Mouse (Mus musculus): ENCODE results near the gene C1qtnf4. TPM values are rescaled to one million over a fixed set of nuclear protein-coding genes. Genes with fewer than 3 reads are reported as not detected.

Gene C1qtnf4
- polyA plus RNA-seq, 1 experiment from 2014 or later, result 5.3 TPM

DNA sequence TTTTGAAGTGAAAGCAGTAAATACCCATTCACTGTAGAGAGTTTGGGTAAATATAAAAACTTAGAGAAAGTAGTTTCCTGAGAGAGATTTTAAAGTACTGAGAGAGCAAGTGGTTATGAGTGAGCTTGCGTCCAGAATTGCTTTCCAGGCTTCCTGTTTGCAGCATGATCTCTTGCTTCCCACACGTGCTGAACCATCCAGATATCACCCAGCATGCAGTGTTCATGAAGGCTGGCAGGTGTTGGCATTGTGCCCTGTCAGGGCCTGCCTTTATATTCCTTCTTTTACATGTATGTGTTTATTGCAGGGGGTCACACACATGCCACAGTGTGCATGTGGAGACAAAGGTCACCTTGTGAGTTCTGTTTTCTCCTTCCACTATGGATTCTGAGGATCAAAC lies 10.4 kb upstream of the C1qtnf4 start:
- 63% methylated on average over 2 of the region's 2 CpGs for WGBS
- Histone ChIP-seq H3K4me3 (replicated peaks; ENCODE audit: low read length) (no peak overlapping the region), H3K27ac (ENCODE audit: low read length) (no peak overlapping the region), H3K36me3 (ENCODE audit: control insufficient read depth, insufficient read depth, low read length) (no peaks in the 10 kb centered on the region), H3K27me3 (ENCODE audit: control insufficient read depth, insufficient read depth, low read length) (no peaks in the 10 kb centered on the region), H3K4me1 (ENCODE audit: control insufficient read depth, insufficient read depth, low read length) (peaks cover 4% of the 10 kb centered on the region), H3K9me3 (replicated peaks; ENCODE audit: control insufficient read depth, low read length) (no peaks in the 10 kb centered on the region), H3K4me2 (ENCODE audit: low read depth, low read length) (no peak overlapping the region), H3K9ac (ENCODE audit: low read length) (no peak overlapping the region)
- ATAC-seq (ENCODE audit: insufficient read depth, low FRiP score), result no peak

DNA sequence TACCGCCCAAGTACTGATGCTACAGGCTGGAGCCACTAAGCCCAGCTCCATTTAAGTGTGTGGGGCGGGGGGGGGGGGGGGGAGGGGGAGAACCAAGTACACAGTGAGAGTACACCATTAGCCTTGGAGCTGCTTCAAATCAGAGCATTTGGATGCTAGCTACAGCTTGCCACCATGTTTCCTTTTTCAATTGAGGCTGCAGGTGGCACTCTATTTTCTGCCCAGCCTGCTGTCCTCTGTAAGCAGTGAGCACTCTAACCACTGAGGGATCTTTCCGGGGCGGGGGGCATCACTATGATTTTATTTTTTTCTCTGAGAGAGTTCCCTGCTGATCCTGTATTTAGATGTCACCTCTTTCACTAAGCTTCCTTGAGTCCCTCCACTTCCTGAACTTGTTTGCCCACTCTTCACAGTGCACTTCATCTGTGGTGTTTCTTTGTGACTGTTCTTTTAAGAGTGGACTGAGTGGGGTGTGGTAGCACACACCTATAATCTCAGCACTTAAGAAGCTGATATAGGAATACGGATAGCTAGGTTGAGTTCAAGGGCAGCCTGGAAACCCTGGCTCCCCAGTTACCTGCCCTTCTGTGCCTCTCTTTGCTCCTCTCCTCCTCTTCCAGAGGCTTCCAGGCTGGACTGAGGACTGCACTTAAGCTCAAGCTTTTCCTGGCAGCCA lies 7.9 kb upstream of the C1qtnf4 start:
- no peak overlapping the region for H3K27ac ChIP-seq (ENCODE audit: low read length)
- no peak for ATAC-seq (ENCODE audit: insufficient read depth, low FRiP score)
- no peaks in the 10 kb centered on the region for H3K9me3 ChIP-seq (replicated peaks; ENCODE audit: control insufficient read depth, low read length)
- 58% methylated on average over 5 of the region's 5 CpGs for WGBS
- no peaks in the 10 kb centered on the region for H3K4me1 ChIP-seq (ENCODE audit: control insufficient read depth, insufficient read depth, low read length)
- no peaks in the 10 kb centered on the region for H3K27me3 ChIP-seq (ENCODE audit: control insufficient read depth, insufficient read depth, low read length)
- H3K36me3 ChIP-seq (ENCODE audit: control insufficient read depth, insufficient read depth, low read length), result no peaks in the 10 kb centered on the region
- no peak overlapping the region for H3K9ac ChIP-seq (ENCODE audit: low read length)
- no peak overlapping the region for H3K4me2 ChIP-seq (ENCODE audit: low read depth, low read length)
- H3K4me3 ChIP-seq (replicated peaks; ENCODE audit: low read length), result no peak overlapping the region

- no peak for ATAC-seq (ENCODE audit: insufficient read depth, low FRiP score)
- no peak overlapping the region for H3K9ac ChIP-seq (ENCODE audit: low read length)
- no peak overlapping the region for H3K4me2 ChIP-seq (ENCODE audit: low read depth, low read length)
- no peaks in the 10 kb centered on the region for H3K4me1 ChIP-seq (ENCODE audit: control insufficient read depth, insufficient read depth, low read length)
- no peaks in the 10 kb centered on the region for H3K36me3 ChIP-seq (ENCODE audit: control insufficient read depth, insufficient read depth, low read length)
- H3K9me3 ChIP-seq (replicated peaks; ENCODE audit: control insufficient read depth, low read length), result no peaks in the 10 kb centered on the region
- no peaks in the 10 kb centered on the region for H3K27me3 ChIP-seq (ENCODE audit: control insufficient read depth, insufficient read depth, low read length)
- H3K4me3 ChIP-seq (replicated peaks; ENCODE audit: low read length), result no peak overlapping the region
- H3K27ac ChIP-seq (ENCODE audit: low read length), result no peak overlapping the region
Measured at GRCm38 (mm10) chr2:90879419-90879818, 6.2 kb upstream of the C1qtnf4 start.

DNA sequence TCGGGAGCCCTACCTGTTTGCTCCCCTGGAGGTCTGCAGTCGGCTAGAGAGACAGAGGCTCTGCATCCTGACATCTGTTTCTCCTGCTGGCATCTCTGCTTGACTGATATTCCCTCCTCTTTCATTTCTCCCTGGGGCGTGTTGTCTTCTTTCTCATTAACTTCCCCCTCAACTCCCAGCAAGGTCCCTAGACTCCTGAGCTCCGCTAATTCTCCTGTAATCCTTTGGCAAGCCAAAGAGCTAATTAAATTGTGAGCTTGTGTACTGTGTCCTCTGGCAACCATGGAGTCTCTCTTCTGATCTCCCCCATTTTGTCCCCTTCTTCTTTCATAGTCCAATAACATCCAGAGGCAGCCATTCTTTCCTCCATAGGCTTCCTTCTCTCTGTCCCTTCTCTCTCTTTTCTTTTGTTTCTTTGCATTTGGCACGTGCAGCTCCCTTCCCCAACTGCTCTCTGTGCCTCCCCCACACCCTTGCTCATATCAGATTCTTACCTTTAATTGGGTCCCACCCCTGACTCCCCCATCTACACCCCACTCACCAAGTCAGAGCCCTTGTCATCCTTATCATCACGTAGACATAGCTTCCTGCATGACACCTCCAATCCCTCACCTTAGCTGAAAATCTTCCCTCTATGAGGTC lies 5.4 kb upstream of the C1qtnf4 start:
- Histone ChIP-seq H3K36me3 (ENCODE audit: control insufficient read depth, insufficient read depth, low read length) (no peaks in the 10 kb centered on the region), H3K27me3 (ENCODE audit: control insufficient read depth, insufficient read depth, low read length) (peaks cover under 1% of the 10 kb centered on the region; the same call in 1 of the 2 replicates), H3K4me2 (ENCODE audit: low read depth, low read length) (no peak overlapping the region), H3K9me3 (replicated peaks; ENCODE audit: control insufficient read depth, low read length) (no peaks in the 10 kb centered on the region), H3K4me3 (replicated peaks; ENCODE audit: low read length) (no peak overlapping the region), H3K27ac (ENCODE audit: low read length) (no peak overlapping the region), H3K4me1 (ENCODE audit: control insufficient read depth, insufficient read depth, low read length) (peaks cover 4% of the 10 kb centered on the region; the same call in 1 of the 2 replicates), H3K9ac (ENCODE audit: low read length) (no peak overlapping the region)
- no peak for ATAC-seq (ENCODE audit: insufficient read depth, low FRiP score)
- 39% methylated on average over 6 of the region's 6 CpGs for WGBS

- no peak overlapping the region for H3K4me3 ChIP-seq (replicated peaks; ENCODE audit: low read length)
- H3K36me3 ChIP-seq (ENCODE audit: control insufficient read depth, insufficient read depth, low read length), result no peaks in the 10 kb centered on the region
- H3K4me2 ChIP-seq (ENCODE audit: low read depth, low read length), result no peak overlapping the region
- peaks cover 15% of the 10 kb centered on the region for H3K27me3 ChIP-seq (ENCODE audit: control insufficient read depth, insufficient read depth, low read length)
- no peak for ATAC-seq (ENCODE audit: insufficient read depth, low FRiP score)
- no peak overlapping the region for H3K27ac ChIP-seq (ENCODE audit: low read length)
- H3K9ac ChIP-seq (ENCODE audit: low read length), result no peak overlapping the region
- peaks cover 6% of the 10 kb centered on the region; the same call in 1 of the 2 replicates for H3K4me1 ChIP-seq (ENCODE audit: control insufficient read depth, insufficient read depth, low read length)
- WGBS, result 74% methylated on average over 2 of the region's 2 CpGs
- no peaks in the 10 kb centered on the region for H3K9me3 ChIP-seq (replicated peaks; ENCODE audit: control insufficient read depth, low read length)
Measured at GRCm38 (mm10) chr2:90881824-90882223, 3.8 kb upstream of the C1qtnf4 start.

GRCm38 (mm10) chr2:90886436-90886835 lies 776 bp downstream of the C1qtnf4 start:
- Histone ChIP-seq H3K4me1 (ENCODE audit: control insufficient read depth, insufficient read depth, low read length) (peaks cover 15% of the 10 kb centered on the region), H3K9ac (ENCODE audit: low read length) (no peak overlapping the region), H3K4me3 (replicated peaks; ENCODE audit: low read length) (0 out of 2 replicates have a peak overlapping the region, but pooled peaks have one; percentile 56), H3K4me2 (ENCODE audit: low read depth, low read length) (no peak overlapping the region), H3K27ac (ENCODE audit: low read length) (no peak overlapping the region), H3K9me3 (replicated peaks; ENCODE audit: control insufficient read depth, low read length) (no peaks in the 10 kb centered on the region), H3K27me3 (ENCODE audit: control insufficient read depth, insufficient read depth, low read length) (peaks cover 37% of the 10 kb centered on the region), H3K36me3 (ENCODE audit: control insufficient read depth, insufficient read depth, low read length) (no peaks in the 10 kb centered on the region)
- no peak for ATAC-seq (ENCODE audit: insufficient read depth, low FRiP score)
- 32% methylated on average over 6 of the region's 6 CpGs for WGBS

DNA sequence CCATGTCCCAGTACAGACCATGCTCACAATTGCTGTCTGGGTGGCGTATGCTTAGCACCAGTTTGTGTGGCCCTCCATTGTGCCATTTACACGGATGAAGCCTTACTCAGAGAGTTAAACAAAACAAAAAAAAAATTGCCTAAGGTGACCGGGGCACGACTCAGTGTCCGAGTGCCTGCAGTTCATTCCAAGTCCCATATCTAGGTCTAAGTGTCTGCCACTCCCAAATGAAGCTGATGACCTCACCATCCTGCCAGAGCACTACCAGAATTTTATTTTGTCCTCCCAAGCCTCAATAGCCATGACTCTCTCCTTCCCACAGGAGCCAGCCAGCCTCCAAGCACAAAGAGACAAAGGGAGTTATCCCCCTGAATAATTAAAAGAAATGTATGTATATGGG lies 2.0 kb downstream of the C1qtnf4 start:
- WGBS, result 61% methylated on average over 5 of the region's 5 CpGs
- no peak for ATAC-seq (ENCODE audit: insufficient read depth, low FRiP score)

DNA sequence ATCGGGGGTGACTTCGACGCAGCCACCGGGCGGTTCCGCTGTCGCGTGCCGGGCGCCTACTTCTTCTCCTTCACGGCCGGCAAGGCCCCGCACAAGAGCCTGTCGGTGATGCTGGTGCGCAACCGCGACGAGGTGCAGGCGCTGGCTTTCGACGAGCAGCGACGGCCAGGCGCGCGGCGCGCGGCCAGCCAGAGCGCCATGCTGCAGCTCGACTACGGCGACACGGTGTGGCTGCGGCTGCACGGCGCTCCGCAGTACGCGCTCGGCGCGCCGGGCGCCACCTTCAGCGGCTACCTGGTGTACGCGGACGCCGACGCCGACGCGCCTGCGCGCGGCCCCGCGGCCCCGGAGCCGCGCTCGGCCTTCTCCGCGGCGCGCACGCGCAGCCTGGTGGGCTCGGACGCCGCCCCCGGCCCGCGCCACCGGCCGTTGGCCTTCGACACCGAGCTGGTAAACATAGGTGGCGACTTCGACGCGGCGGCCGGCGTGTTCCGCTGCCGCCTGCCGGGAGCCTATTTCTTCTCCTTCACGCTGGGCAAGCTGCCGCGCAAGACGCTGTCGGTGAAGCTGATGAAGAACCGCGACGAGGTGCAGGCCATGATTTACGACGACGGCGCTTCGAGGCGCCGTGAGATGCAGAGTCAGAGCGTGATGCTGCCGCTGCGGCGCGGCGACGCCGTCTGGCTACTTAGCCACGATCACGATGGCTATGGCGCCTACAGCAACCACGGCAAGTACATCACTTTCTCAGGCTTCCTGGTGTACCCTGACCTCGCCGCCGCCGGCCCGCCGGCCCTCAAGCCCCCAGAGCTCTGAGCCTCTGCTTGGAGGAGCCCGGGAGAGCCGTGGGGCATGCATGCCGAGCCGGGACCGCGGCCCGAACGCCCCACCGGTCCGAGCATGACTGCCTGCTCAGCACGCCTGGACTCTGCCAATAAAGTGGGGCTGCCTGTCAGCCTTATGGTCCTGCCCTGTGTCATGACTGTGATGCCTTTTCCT lies 4.2 kb downstream of the C1qtnf4 start:
- no peaks in the 10 kb centered on the region for H3K36me3 ChIP-seq (ENCODE audit: control insufficient read depth, insufficient read depth, low read length)
- peak overlapping the region; percentile 91 for H3K4me2 ChIP-seq (ENCODE audit: low read depth, low read length)
- H3K9me3 ChIP-seq (replicated peaks; ENCODE audit: control insufficient read depth, low read length), result no peaks in the 10 kb centered on the region
- ATAC-seq (ENCODE audit: insufficient read depth, low FRiP score), result peak; percentile 85
- H3K4me1 ChIP-seq (ENCODE audit: control insufficient read depth, insufficient read depth, low read length), result peaks cover 15% of the 10 kb centered on the region
- peaks cover 37% of the 10 kb centered on the region for H3K27me3 ChIP-seq (ENCODE audit: control insufficient read depth, insufficient read depth, low read length)
- no peak overlapping the region for H3K27ac ChIP-seq (ENCODE audit: low read length)
- H3K9ac ChIP-seq (ENCODE audit: low read length), result peak overlapping the region; percentile 78
- WGBS, result 3% methylated on average over 133 of the region's 133 CpGs
- H3K4me3 ChIP-seq (replicated peaks; ENCODE audit: low read length), result peak overlapping the region; percentile 59

More for the DNA sequence above, 2.0 kb downstream of the C1qtnf4 start:
- Histone ChIP-seq H3K4me1 (ENCODE audit: control insufficient read depth, insufficient read depth, low read length) (peaks cover 15% of the 10 kb centered on the region), H3K9ac (ENCODE audit: low read length) (no peak overlapping the region), H3K4me2 (ENCODE audit: low read depth, low read length) (no peak overlapping the region), H3K27ac (ENCODE audit: low read length) (no peak overlapping the region), H3K36me3 (ENCODE audit: control insufficient read depth, insufficient read depth, low read length) (no peaks in the 10 kb centered on the region), H3K4me3 (replicated peaks; ENCODE audit: low read length) (no peak overlapping the region), H3K27me3 (ENCODE audit: control insufficient read depth, insufficient read depth, low read length) (peaks cover 37% of the 10 kb centered on the region), H3K9me3 (replicated peaks; ENCODE audit: control insufficient read depth, low read length) (no peaks in the 10 kb centered on the region)

Measured in stomach, embryonic 16.5 days (tissue).